Mouse (Mus musculus) gastrocnemius, postnatal 25 days (tissue): ENCODE measurements at regions not wholly inside any gene's neighbourhood (a gene's known extent, or its start where the extent isn't known, plus 50 kb on each side); places are given as distances from the start of the nearest gene placed in this dataset.

Experiments
- DNase-seq: peaks from one replicate; pipeline ENCODE4 v3.0.0; 2022

DNA sequence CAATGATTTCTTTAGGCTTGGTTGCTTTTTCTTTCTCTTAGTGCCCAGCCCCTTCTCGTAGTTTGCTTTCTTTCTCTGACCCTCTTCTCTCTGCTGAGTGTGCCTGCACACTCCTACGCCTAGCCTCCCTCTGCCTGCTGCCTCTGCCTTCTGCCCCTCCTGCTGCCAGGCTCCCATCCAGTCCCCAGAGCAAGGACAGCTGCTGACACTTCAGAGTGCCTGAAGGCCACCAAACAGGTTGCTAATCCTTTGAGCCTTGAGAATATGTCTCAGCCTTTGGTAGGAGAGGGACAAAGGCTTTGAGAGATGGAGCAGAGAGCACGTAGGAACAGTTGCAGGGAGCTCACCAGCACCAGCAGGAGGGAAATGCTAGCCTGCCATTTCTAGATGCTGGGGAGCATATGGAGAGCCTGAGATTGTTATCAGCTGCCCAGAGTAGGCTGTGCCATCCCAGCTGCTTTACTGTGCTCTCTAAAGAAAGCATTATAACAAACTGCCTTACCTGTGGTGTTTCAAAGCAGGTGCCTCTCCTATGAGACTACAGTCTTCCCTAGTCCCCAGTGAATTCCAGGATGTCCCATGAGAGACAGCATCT lies 103.0 kb upstream of the Arrdc4 start:
- DNase-seq = no peak

DNA sequence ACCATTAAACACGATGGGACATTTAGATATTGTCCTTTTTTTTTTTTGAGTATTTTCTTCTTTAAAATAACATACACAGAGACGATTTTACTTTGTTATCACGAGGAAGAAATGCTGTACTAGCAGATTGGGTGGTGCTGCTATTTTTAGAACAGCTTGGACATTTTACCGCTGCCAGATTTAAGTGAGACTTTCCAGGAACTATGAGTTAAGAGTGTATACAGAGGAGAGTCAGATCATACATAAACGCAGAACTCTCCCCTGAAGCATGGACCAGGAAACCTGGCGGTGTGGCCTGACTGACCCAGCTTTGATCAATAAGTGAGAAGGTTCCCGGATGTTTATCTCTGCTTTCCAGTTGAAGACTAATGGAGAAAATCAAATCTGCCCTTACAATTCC lies 95.6 kb upstream of the Arrdc4 start:
- DNase-seq = no peak

DNA sequence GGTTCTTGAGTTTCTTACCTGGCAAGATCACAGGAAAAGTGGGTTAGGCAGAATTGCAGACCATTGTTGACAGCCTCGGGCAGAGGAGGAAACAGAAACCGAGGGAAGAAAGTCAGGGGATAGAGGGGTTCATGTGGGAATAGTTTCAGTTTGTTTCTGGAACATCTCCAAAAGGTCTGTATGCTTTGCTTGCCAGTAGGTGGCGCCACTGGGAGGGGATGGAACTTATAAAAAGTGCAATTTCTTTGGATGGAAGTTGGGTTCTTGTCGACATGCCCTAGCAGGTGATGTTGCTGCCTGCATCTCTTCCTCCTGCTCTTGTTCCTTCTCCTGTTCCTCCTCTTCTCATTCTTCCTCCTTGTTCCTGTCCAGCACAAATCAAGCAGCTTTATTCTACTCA lies 94.3 kb upstream of the Arrdc4 start:
- DNase-seq = no peak

DNA sequence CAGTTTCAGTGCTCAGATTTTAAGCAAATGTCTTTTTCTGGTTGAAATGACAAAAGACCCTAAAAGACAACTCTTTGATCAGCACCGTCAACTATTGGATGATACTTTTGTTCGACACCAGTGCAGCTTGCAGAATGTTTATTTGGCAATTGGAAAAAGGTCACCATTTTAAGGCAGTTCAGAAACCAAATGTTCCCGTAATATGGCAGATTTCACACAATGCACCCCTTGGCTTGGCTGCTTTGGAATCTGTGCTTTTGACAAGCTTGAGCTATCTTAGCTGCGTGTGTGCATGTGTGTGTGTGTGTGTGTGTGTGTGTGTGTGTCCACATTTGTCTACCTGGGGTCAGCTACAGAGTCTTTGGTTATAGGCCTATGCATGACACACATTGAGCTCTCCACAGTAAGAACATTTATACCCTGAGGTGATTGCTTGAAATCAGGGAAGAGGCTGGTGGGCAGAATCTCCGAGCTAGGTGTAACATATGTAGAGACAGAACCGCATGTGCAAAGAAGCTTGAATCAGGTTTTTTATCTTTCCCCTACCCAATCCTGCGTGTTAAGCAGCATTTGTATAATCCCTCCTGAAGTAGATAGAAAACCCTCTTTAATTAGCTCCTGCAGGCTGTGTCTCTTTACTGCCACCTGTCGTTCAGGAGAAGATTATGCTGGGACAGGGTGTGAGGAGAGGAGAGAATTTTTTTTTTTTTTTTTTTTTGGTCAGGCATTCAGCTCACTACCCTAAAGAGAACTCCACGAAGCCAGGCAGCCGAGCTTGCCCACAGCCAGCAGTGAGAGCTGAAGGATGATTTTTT lies 85.1 kb upstream of the Arrdc4 start:
- DNase-seq = no peak

DNA sequence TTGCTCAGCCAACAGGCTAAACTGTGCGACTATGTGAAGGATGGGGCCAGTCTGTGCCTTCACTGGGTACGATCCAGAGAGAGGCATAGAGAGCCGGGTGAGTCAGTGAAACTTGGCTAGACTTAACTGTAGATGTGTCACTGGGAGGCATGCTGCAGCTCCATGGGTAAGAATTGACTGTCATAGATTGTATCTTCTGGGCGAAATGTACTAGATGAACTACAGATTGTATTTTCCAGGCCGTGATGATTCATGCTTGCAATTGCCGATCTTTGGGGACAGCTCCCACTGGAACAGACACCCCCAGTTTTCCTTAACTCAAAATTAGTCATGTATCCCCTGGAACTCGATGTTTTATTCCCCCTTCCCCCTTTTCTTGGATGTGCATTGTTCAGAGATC lies 84.5 kb upstream of the Arrdc4 start:
- no peak for DNase-seq

DNA sequence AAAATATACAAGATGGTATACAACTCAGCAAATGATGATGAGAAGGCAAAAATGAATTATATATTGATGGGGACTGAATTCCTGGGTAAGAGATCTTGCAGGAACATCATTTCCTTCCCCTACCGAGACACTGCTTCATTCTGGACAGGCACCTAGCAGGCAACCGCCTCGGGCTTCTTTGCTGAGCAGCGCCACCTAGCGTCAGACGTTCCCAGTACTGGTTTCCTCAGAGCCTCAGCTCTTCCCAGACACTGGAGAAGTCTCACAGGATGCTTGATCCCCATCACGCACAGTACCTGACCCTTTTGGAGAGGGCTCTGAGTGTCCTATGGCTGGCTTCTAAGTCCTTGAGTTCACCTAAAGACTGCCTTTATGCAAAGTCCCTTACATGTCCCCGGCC lies 80.8 kb upstream of the Arrdc4 start:
- peak; percentile 46 for DNase-seq

DNA sequence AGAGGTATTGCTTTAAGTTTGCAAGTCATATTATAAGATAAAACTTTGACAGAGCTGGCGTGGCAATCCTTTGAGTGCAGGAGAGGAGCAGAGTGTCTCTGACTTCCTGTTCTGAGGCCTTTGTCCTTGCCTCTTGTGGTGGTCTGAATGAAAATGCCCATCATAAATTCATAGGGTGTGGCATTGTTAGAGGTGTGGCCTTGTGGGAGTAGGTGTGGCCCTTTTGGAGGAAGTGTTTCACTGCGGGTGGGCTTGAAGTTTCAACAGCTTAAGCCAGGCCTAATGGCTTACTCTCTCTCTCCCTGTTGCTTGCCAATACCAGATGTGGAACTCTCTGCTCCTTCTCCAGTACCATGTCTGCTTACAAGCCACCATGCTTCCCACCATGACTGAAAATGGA lies 75.4 kb upstream of the Arrdc4 start:
- no peak for DNase-seq

DNA sequence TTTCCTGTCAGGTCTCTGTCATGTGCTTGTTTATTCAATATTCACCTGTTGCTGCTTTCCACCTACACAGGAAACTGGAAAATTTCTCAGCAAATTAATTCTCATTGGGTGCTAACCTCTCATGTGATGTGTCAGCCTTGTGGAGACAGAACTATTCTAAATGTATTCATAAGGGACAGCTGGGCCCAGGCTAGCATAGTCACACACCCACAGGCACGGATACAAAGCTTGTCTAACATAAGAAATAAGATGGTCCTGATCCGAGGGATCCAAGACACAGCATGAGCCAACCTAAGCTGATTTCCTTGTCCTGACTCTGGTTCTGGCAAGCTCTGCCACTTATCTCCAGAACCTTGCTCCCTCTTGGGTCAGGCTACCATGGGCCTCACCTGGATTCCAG lies 74.6 kb upstream of the Arrdc4 start:
- DNase-seq = no peak

DNA sequence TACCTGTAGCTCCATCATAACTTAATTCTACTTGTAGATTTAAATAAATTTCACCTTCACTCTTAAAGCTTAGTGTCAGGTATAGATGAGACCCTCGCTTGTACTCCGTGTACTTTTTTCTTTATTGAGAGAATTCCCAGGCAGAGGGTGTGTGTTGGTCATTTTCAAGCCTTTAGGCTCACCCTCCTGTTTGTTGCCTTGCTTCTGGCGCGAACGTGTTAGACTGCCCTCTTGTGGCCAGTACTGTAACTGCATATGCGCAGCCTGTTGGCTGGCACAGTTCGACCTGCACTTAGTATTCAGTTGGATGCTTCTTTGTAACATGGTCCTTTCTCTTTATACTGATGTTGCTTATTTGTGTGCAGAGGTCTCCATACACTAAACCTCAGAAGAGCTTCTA lies 74.1 kb upstream of the Arrdc4 start:
- no peak for DNase-seq

DNA sequence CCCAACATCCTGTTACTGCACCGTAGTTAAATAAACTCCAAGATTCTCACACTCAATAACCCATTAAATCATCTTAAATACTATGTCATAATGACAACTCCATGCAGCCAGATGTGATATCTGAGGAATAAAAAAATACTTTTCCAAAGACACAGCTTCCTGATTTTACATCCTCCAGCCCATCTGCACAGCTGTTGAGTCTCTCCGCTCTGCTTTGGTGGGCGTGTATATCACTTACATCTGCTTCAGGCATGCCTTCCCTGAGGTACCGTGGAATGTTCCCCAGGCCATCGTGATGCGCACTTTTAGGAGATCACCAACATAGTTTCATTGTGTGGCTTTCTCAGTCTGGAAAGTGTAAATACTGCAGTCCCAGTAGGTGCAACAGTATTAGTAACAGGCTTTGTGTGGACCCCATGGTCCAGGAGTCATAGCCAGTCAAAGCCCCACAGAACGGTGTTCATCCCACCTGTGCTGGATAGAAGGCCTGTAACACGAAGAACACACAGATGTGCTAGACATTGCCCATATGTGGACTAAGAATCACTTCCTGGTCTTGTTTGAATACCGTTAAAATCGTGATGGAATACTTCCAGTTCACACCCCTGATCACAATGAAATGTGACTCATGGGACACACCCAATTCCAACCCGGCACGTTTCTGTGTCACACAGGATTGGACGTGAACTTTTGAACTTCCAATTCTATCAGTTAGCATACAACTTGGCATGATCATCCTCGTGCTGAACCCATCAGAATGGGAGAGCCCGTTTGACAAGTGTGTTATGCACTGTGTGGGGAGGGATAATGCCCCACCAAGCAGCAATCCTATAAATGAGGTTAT lies 66.0 kb upstream of the Arrdc4 start:
- no peak for DNase-seq

DNA sequence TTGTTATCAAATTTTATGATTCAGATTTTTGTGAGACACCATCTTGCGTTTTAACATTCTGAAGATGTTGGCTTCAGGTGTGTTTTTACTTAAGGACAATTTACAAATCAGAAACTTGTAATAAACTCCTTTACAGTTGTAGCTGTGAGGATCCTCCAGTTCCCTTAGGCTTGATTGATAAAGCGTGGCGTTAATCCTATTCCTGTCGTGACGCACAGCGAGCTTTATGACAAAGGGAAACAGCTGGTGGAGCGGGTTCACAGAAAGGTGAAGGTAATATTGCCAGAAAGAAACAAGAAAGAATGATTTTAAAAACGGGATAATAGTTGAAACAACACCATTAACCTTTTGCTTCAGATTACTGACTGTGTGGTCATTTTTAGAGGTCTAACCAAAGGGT lies 60.7 kb upstream of the Arrdc4 start:
- DNase-seq = no peak
